Mouse (Mus musculus) E14TG2a.4 (cell line): ENCODE measurements around the gene Disc1.
A peak's percentile ranks its signal among the peaks of the same experiment; 100 is the strongest.

Source experiments
- H3K27me3 ChIP-seq: 2 replicates; pipeline ENCODE4 v1.6.1; 2014; ENCODE audit warnings: low read length, control low read depth; ENCODE audit not compliant: insufficient read depth
- H3K36me3 ChIP-seq: 2 replicates; pipeline ENCODE4 v1.6.1; 2014; ENCODE audit warnings: low read length, control low read depth; ENCODE audit not compliant: insufficient read depth
- H3K4me1 ChIP-seq: replicated peaks from 2 replicates; pipeline ENCODE4 v1.6.1; 2014; ENCODE audit warnings: low read depth, low read length, control low read depth
- H3K4me3 ChIP-seq: replicated peaks from 2 replicates; pipeline ENCODE4 v1.5.1; 2014; ENCODE audit warnings: mild to moderate bottlenecking, low read length
- H3K9me3 ChIP-seq: 2 replicates; pipeline ENCODE4 v1.6.1; 2014; ENCODE audit warnings: low read length, control low read depth
- CTCF ChIP-seq: conservative IDR thresholded peaks from 2 replicates; pipeline ENCODE4 v1.5.1; 2014; ENCODE audit warnings: low read length
- NANOG ChIP-seq: IDR thresholded peaks from 2 replicates; pipeline ENCODE4 v1.6.1; 2014; ENCODE audit warnings: borderline replicate concordance, low read length, mixed read lengths
- POU5F1 ChIP-seq: IDR thresholded peaks from 2 replicates; pipeline ENCODE4 v1.6.1; 2014; ENCODE audit warnings: low read length, borderline replicate concordance

Gene Disc1

DNA sequence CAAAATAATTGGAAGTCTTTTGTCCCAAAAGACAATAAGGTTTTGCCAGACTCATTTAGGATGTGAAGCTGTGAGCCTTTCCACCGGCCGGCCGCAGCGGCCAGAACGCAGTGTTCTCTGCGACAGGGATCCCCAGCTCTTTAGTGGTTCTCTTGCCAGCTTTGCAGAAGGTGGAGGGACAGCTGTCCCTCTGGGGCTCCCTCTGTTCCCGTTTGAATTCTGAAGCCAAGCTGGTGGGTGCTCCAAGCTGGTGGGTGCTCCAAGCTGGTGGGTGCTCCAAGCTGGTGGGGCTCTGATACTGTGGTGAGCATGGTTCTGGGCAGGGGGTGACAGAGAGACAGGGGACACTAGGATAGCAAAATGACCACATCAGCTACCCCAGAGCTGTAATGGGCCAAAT lies 30.5 kb downstream of the Disc1 start:
- H3K36me3 ChIP-seq, result no peaks in the 10 kb centered on the region
- no peaks in the 10 kb centered on the region for H3K9me3 ChIP-seq
- peaks cover 13% of the 10 kb centered on the region for H3K27me3 ChIP-seq
- no peak overlapping the region for H3K4me3 ChIP-seq
- H3K4me1 ChIP-seq, result peaks cover 20% of the 10 kb centered on the region
- TF ChIP-seq POU5F1 (no peak), NANOG (no peak)

DNA sequence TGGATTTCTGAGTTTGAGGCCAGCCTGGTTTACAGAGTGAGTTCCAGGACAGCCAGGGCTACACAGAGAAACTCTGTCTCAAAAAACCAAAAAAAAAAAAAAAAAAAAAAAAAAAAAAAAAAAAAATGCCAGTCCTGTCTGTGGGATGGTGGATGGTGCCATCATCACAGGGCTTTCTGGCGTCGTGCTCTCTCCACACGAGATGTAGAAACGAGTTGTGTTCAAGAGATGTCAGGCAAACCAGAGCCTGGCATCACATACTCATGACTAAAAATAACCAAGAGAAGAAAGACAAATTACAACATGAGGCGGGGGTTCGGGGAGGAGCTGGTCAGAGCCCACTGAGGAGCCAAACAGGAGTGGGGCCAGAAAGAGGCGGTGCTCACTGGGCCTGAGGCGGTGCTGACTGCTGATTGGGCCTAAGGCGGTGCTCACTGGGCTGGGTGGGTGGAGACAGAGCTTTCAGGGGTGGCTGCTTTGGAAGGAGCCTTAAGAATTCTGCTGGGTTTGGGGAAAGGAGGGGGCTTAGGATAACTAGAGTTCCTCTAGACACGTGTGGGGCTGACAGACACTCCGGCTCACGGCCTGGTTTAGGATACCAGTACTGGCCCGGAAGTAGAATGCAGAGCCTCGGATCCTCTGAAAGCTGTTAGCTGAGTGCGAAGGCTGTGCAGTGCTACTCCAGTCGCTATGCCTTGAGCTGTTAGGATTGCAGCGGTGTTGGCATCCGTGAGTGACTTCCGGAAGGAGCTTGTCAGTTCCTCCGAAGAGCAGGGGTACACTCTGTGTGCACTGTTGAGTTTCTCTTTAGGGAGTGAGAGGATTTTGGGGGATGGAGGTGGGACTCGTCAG lies 37.1 kb downstream of the Disc1 start:
- peaks cover 28% of the 10 kb centered on the region for H3K27me3 ChIP-seq
- no peak overlapping the region for H3K4me3 ChIP-seq
- peaks cover 20% of the 10 kb centered on the region for H3K4me1 ChIP-seq
- H3K9me3 ChIP-seq, result no peaks in the 10 kb centered on the region
- H3K36me3 ChIP-seq, result no peaks in the 10 kb centered on the region
- TF ChIP-seq NANOG, result no peak
- TF ChIP-seq CTCF, result no peak
- no peak for TF ChIP-seq POU5F1

DNA sequence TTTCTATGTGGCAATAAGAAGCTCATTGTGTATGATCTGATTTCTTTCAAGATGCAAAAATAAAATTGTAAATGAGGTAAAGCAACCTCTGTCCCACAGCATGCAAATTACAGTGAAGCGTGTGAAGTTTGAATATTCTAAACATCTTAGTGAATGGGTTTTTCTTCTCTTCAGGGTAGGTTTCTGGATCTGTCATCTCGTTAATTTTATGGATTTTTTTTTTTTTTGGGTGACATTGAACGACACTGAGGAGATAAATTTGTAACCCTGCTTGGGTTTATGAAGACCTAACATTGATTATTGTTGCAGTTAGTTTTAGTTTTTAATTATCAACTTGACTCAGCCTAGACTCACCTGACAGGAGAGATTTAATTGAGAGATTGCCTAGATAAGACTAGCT lies 43.1 kb downstream of the Disc1 start:
- TF ChIP-seq NANOG (no peak), POU5F1 (no peak), CTCF (no peak)
- Histone ChIP-seq H3K36me3 (no peaks in the 10 kb centered on the region), H3K27me3 (peaks cover 5% of the 10 kb centered on the region; the same call in 1 of the 2 replicates), H3K4me3 (no peak overlapping the region), H3K9me3 (no peaks in the 10 kb centered on the region), H3K4me1 (no peaks in the 10 kb centered on the region)

DNA sequence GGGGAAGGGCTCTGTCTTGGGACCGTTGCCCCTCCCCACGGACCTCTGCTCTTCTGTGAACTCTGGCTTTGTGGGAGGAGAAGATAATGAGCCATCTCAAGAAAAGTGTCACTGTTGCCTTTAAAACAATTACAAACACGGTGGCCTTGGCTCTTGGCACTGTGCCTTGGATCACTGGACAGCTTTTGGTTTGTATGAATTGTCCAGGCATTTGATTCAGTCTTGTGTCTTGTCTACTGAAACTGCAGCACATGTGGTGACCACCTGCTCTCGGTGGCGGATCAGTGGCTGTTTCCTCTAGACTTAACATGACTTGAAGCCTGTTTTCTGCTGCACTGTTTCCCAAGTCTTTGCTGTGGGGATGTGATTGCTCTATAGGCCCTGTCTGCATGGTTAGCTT lies 44.1 kb downstream of the Disc1 start:
- Histone ChIP-seq H3K36me3 (no peaks in the 10 kb centered on the region), H3K9me3 (no peaks in the 10 kb centered on the region), H3K4me3 (no peak overlapping the region), H3K27me3 (0 out of 2 replicates have a peak, but pooled peaks cover 3% of the 10 kb centered on the region), H3K4me1 (no peaks in the 10 kb centered on the region)
- TF ChIP-seq CTCF (no peak), NANOG (no peak), POU5F1 (no peak)

DNA sequence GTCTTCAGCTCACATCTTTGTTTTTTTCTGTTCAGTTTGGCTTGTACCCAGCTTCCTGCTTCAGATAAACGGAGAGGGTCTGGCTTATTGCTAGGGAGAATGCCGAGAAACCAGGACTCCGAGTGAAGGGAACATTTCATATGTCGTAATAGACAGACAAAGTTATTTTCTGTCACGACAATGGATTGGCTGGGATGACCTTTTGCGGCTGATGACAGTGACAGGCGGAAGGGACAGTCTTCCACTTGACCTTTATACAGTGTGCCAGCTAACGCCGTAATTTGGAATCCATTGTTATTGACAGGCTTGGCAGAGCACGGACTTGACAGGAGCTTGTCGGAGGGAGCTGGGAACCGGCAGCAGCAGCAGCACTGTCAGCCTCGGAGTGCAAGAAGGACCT lies 48.3 kb downstream of the Disc1 start:
- Histone ChIP-seq H3K36me3 (no peaks in the 10 kb centered on the region), H3K27me3 (no peaks in the 10 kb centered on the region), H3K9me3 (no peaks in the 10 kb centered on the region), H3K4me3 (no peak overlapping the region), H3K4me1 (no peaks in the 10 kb centered on the region)
- no peak for TF ChIP-seq CTCF
- TF ChIP-seq NANOG, result no peak

DNA sequence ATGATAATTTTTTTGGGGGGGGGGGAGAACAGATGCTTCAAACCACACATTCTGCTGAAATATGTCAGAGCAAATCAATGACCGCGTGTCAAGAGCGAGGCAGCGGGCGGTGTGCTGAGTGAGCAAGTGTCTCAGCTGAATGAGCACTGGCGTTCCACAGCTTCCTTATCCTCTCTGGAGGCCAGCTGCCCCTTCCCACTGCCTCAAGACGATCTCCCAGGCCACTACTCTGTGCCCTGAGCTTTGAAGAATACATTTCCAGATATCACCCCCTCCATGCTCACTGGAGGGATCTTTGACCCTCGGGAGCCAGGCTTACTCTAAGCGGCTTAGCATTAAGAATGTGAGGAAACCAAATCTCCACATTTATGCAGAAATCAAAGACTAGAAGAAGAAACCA lies 59.2 kb downstream of the Disc1 start:
- H3K4me1 ChIP-seq, result no peaks in the 10 kb centered on the region
- no peaks in the 10 kb centered on the region for H3K27me3 ChIP-seq
- H3K9me3 ChIP-seq, result no peaks in the 10 kb centered on the region
- H3K36me3 ChIP-seq, result no peaks in the 10 kb centered on the region
- TF ChIP-seq NANOG (no peak), CTCF (no peak), POU5F1 (no peak)
- no peak overlapping the region for H3K4me3 ChIP-seq

DNA sequence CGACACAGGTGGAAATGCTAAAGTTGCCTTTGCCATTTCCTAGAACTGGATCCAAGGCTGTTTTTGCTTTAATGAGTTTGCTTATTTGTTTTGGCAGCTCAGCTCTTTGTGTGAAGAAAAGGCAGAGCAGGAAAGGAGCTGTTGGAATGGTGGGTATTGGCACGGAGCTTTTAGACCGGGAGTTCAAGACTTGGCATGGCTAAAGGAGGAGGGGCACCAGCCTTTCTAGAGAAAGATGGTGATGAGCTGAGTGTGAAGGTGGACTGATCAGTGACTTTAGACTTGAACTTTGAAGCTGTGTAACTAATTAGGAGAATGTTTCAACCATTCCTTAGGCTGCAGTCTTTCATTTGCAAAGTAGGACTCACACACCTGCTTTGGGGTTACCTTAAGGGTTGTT lies 59.8 kb downstream of the Disc1 start:
- Histone ChIP-seq H3K4me1 (no peaks in the 10 kb centered on the region), H3K9me3 (no peaks in the 10 kb centered on the region), H3K4me3 (no peak overlapping the region), H3K36me3 (no peaks in the 10 kb centered on the region), H3K27me3 (no peaks in the 10 kb centered on the region)
- no peak for TF ChIP-seq POU5F1
- TF ChIP-seq CTCF, result no peak
- no peak for TF ChIP-seq NANOG

DNA sequence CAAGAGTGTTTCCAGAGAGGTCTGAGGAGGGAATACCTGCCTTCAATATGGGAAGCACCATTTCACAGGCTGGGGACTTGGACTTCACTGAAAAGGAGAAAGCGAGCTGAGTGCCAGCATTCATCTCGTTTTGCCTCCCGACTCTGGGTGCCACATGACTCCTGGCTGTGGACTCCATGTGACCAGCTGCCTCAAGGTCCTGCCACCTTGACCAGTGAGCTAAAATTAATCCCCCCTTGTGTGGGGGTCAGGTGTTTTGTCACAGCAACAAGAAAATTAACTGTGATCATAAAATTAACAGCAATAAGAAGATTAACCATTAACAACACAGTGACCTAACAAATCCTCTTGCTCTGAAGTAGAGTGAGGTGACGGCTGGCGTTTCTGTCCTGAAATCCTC lies 61.3 kb downstream of the Disc1 start:
- no peak for TF ChIP-seq CTCF
- TF ChIP-seq POU5F1, result no peak
- TF ChIP-seq NANOG, result no peak
- no peaks in the 10 kb centered on the region for H3K27me3 ChIP-seq
- H3K4me3 ChIP-seq, result no peak overlapping the region
- H3K36me3 ChIP-seq, result no peaks in the 10 kb centered on the region
- H3K9me3 ChIP-seq, result no peaks in the 10 kb centered on the region
- H3K4me1 ChIP-seq, result no peaks in the 10 kb centered on the region

DNA sequence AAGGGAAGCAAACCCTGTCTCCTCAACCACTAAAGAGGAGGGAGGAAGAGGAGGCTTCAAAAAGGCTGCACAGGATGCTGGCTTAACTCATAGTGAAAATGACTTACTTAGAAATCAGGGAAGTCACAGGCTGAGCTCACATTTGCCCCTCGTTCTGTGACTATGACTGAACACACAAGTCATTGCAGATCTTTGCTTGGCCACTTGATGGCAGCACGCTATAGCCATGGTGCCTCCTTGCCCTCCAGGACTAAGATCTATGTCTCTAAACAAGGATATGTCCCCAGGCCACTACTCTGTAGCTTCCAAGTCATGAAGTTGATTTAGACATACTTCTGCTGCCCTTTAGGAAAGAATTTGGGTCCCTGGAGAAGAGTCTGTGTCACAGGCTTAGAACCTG lies 62.6 kb downstream of the Disc1 start:
- H3K36me3 ChIP-seq, result no peaks in the 10 kb centered on the region
- H3K27me3 ChIP-seq, result no peaks in the 10 kb centered on the region
- H3K4me3 ChIP-seq, result no peak overlapping the region
- no peaks in the 10 kb centered on the region for H3K9me3 ChIP-seq
- no peaks in the 10 kb centered on the region for H3K4me1 ChIP-seq
- no peak for TF ChIP-seq NANOG
- TF ChIP-seq CTCF, result peak; percentile 65
